Mouse (Mus musculus) spleen, adult 2 months (tissue): ENCODE measurements at regions not wholly inside any gene's neighbourhood (a gene's known extent, or its start where the extent isn't known, plus 50 kb on each side); places are given as distances from the start of the nearest gene placed in this dataset.

Source experiments
- CTCF ChIP-seq: fragments of 200-500 bp; IDR thresholded peaks from 2 replicates; pipeline ENCODE4 v1.5.1; 2011; ENCODE audit warnings: mild to moderate bottlenecking, inconsistent platforms; ENCODE audit not compliant: insufficient read depth, insufficient read length, insufficient replicate concordance; ENCODE audit errors: extremely low read depth
- POLR2A ChIP-seq: fragments of 200-500 bp; IDR thresholded peaks from 2 replicates; pipeline ENCODE4 v1.6.1; 2011; ENCODE audit warnings: low read depth, low read length, inconsistent platforms

GRCm38 (mm10) chr12:107146608-107147121 is 341.8 kb upstream of the 3110018I06Rik start:
- TF ChIP-seq POLR2A (no peak), CTCF (no peak)
